Mouse (Mus musculus) neural tube, embryonic 13.5 days (tissue): ENCODE results near the gene Csf3. TPM values are rescaled to one million over a fixed set of nuclear protein-coding genes. Genes with fewer than 3 reads are reported as not detected.
A peak's percentile ranks its signal among the peaks of the same experiment; 100 is the strongest.
"Not testable (repeated sequence)": the region's sequence is repeated elsewhere in the genome, so short reads cannot be mapped to it uniquely, and the experiment has no call there.

Source experiments
- ATAC-seq: fragments of 200-750 bp; cut with Nextera tagmentation; 2 replicates; pipeline ENCODE4 v1.8.0; 2017; ENCODE audit warnings: low read depth, mild to moderate bottlenecking, moderate TSS enrichment, moderate library complexity
- H3K27ac ChIP-seq: fragments of 300-500 bp; sonication (generic); replicated peaks from 2 replicates; pipeline ENCODE4 v1.5.1; 2015; ENCODE audit warnings: moderate library complexity, mild to moderate bottlenecking, inconsistent platforms
- H3K27me3 ChIP-seq: fragments of 300-500 bp; sonication (generic); 2 replicates; pipeline ENCODE4 v1.6.1; 2015; ENCODE audit warnings: mild to moderate bottlenecking, inconsistent platforms
- H3K36me3 ChIP-seq: fragments of 300-500 bp; sonication (generic); 2 replicates; pipeline ENCODE4 v1.6.1; 2015; ENCODE audit warnings: mild to moderate bottlenecking, inconsistent platforms
- H3K4me1 ChIP-seq: fragments of 300-500 bp; sonication (generic); replicated peaks from 2 replicates; pipeline ENCODE4 v1.6.1; 2015; ENCODE audit warnings: inconsistent platforms
- H3K4me2 ChIP-seq: fragments of 300-500 bp; sonication (generic); 2 replicates; pipeline ENCODE4 v1.6.1; 2015; ENCODE audit warnings: inconsistent platforms, mild to moderate bottlenecking, moderate library complexity
- H3K4me3 ChIP-seq: fragments of 300-500 bp; sonication (generic); 2 replicates; pipeline ENCODE4 v1.5.1; 2015; ENCODE audit warnings: mild to moderate bottlenecking, inconsistent platforms
- H3K9ac ChIP-seq: fragments of 300-500 bp; sonication (generic); 2 replicates; pipeline ENCODE4 v1.6.1; 2015; ENCODE audit warnings: moderate library complexity, mild to moderate bottlenecking, inconsistent platforms
- H3K9me3 ChIP-seq: fragments of 300-500 bp; sonication (generic); 2 replicates; pipeline ENCODE4 v1.6.1; 2016; ENCODE audit warnings: inconsistent platforms
- WGBS: fragments of 180-500 bp; shearing (Covaris S2); methylation state at CpG from one replicate; pipeline ENCODE4 v1.1.7; 2015; 5-methylcytosine and 5-hydroxymethylcytosine counted together
- polyA plus RNA-seq: library from polyadenylated mRNA; unstranded; fragments of >200 nt; fragmentation: Nextera tagmentation; extraction: Ambion mirVana; gene quantifications from 2 replicates; pipeline ENCODE4 v1.2.1, GENCODE M21; 2015

Gene Csf3
- polyA plus RNA-seq, 1 experiment from 2014 or later: not detected

GRCm38 (mm10) chr11:98737220-98737619 is 36.2 kb downstream of the Csf3 start:
- not testable (repeated sequence) for H3K4me2 ChIP-seq, H3K27ac ChIP-seq, H3K4me3 ChIP-seq, H3K27me3 ChIP-seq, H3K9me3 ChIP-seq, ATAC-seq, H3K36me3 ChIP-seq, H3K9ac ChIP-seq
- peaks cover 34% of the 10 kb centered on the region for H3K4me1 ChIP-seq
- WGBS: 100% methylated on average over 2 of the region's 2 CpGs

GRCm38 (mm10) chr11:98738428-98738911 is 37.4 kb downstream of the Csf3 start:
- Histone ChIP-seq H3K4me2 (no peak overlapping the region), H3K36me3 (no peaks in the 10 kb centered on the region), H3K27ac (peak overlapping the region; percentile 68), H3K4me3 (no peak overlapping the region), H3K9ac (peak overlapping the region; percentile 22), H3K27me3 (no peaks in the 10 kb centered on the region), H3K4me1 (peaks cover 43% of the 10 kb centered on the region), H3K9me3 (0 out of 2 replicates have a peak, but pooled peaks cover 4% of the 10 kb centered on the region)
- ATAC-seq: no peak
- WGBS: 29% methylated on average over 4 of the region's 4 CpGs

- 0 out of 2 replicates have a peak, but pooled peaks cover 4% of the 10 kb centered on the region for H3K9me3 ChIP-seq
- no peak overlapping the region for H3K4me3 ChIP-seq
- H3K27me3 ChIP-seq: no peaks in the 10 kb centered on the region
- H3K9ac ChIP-seq: peak overlapping the region; percentile 22; the same call in 1 of the 2 replicates
- ATAC-seq: no peak
- no peaks in the 10 kb centered on the region for H3K36me3 ChIP-seq
- 61% methylated on average over 9 of the region's 9 CpGs for WGBS
- H3K4me1 ChIP-seq: peaks cover 48% of the 10 kb centered on the region
- peak overlapping the region; percentile 68; the same call in 1 of the 2 replicates for H3K27ac ChIP-seq
- H3K4me2 ChIP-seq: no peak overlapping the region
Measured at GRCm38 (mm10) chr11:98738925-98739324, 37.9 kb downstream of the Csf3 start.

- peak overlapping the region; percentile 96 for H3K4me2 ChIP-seq
- peak overlapping the region; percentile 99 for H3K27ac ChIP-seq
- 5% methylated on average over 8 of the region's 8 CpGs for WGBS
- H3K4me3 ChIP-seq: peak overlapping the region; percentile 94
- ATAC-seq: 0 out of 2 replicates have a peak, but pooled peaks have one; percentile 3
- H3K27me3 ChIP-seq: no peaks in the 10 kb centered on the region
- no peaks in the 10 kb centered on the region for H3K36me3 ChIP-seq
- H3K4me1 ChIP-seq: peaks cover 59% of the 10 kb centered on the region
- H3K9ac ChIP-seq: peak overlapping the region; percentile 99
- no peaks in the 10 kb centered on the region for H3K9me3 ChIP-seq
Measured at GRCm38 (mm10) chr11:98740026-98740392, 38.9 kb downstream of the Csf3 start.

- Histone ChIP-seq H3K27me3 (no peaks in the 10 kb centered on the region), H3K36me3 (no peaks in the 10 kb centered on the region), H3K27ac (peak within 1 kb of the TSS; percentile 99), H3K4me2 (peak within 1 kb of the TSS; percentile 96), H3K9ac (peak within 1 kb of the TSS; percentile 99), H3K9me3 (no peaks in the 10 kb centered on the region), H3K4me1 (peaks cover 64% of the 10 kb centered on the region), H3K4me3 (peak within 1 kb of the TSS; percentile 94)
- ATAC-seq: peak; percentile 46
- WGBS: under 1% methylated on average over 22 of the region's 22 CpGs
Measured at GRCm38 (mm10) chr11:98740393-98741050, 39.5 kb downstream of the Csf3 start, which contains the start of gene Thra. Gene Thra (plus strand): TSS chr11:98740638.

GRCm38 (mm10) chr11:98741051-98741620 is 40.1 kb downstream of the Csf3 start:
- Histone ChIP-seq H3K4me2 (peak overlapping the region; percentile 96), H3K9ac (peak overlapping the region; percentile 99), H3K36me3 (no peaks in the 10 kb centered on the region), H3K27me3 (no peaks in the 10 kb centered on the region), H3K27ac (peak overlapping the region; percentile 99), H3K9me3 (no peaks in the 10 kb centered on the region), H3K4me3 (peak overlapping the region; percentile 94), H3K4me1 (peaks cover 70% of the 10 kb centered on the region)
- ATAC-seq: 0 out of 2 replicates have a peak, but pooled peaks have one; percentile 1
- WGBS: under 1% methylated on average over 17 of the region's 17 CpGs

GRCm38 (mm10) chr11:98741622-98742396 is 40.7 kb downstream of the Csf3 start:
- Histone ChIP-seq H3K36me3 (no peaks in the 10 kb centered on the region), H3K9ac (peak overlapping the region; percentile 99), H3K4me1 (peaks cover 77% of the 10 kb centered on the region), H3K27ac (peak overlapping the region; percentile 99), H3K9me3 (no peaks in the 10 kb centered on the region), H3K27me3 (no peaks in the 10 kb centered on the region), H3K4me2 (peak overlapping the region; percentile 96), H3K4me3 (peak overlapping the region; percentile 94)
- peak; percentile 73 for ATAC-seq
- under 1% methylated on average over 60 of the region's 86 CpGs for WGBS

- no peaks in the 10 kb centered on the region for H3K9me3 ChIP-seq
- peak overlapping the region; percentile 99 for H3K9ac ChIP-seq
- peak overlapping the region; percentile 99 for H3K27ac ChIP-seq
- no peaks in the 10 kb centered on the region for H3K27me3 ChIP-seq
- no peaks in the 10 kb centered on the region for H3K36me3 ChIP-seq
- peaks cover 84% of the 10 kb centered on the region for H3K4me1 ChIP-seq
- under 1% methylated on average over 16 of the region's 21 CpGs for WGBS
- peak overlapping the region; percentile 96 for H3K4me2 ChIP-seq
- peak; percentile 13 for ATAC-seq
- H3K4me3 ChIP-seq: peak overlapping the region; percentile 94
Measured at GRCm38 (mm10) chr11:98742397-98743291, 41.6 kb downstream of the Csf3 start.

GRCm38 (mm10) chr11:98743655-98744345 is 42.7 kb downstream of the Csf3 start:
- no peak for ATAC-seq
- H3K27ac ChIP-seq: peak overlapping the region; percentile 99
- H3K36me3 ChIP-seq: no peaks in the 10 kb centered on the region
- 7% methylated on average over 9 of the region's 9 CpGs for WGBS
- H3K4me1 ChIP-seq: peaks cover 85% of the 10 kb centered on the region
- peak overlapping the region; percentile 96 for H3K4me2 ChIP-seq
- H3K4me3 ChIP-seq: peak overlapping the region; percentile 94
- H3K9ac ChIP-seq: peak overlapping the region; percentile 99
- no peaks in the 10 kb centered on the region for H3K9me3 ChIP-seq
- no peaks in the 10 kb centered on the region for H3K27me3 ChIP-seq

GRCm38 (mm10) chr11:98744456-98745019 is 43.5 kb downstream of the Csf3 start:
- WGBS: 33% methylated on average over 7 of the region's 7 CpGs
- no peak for ATAC-seq
- no peaks in the 10 kb centered on the region for H3K27me3 ChIP-seq
- peak overlapping the region; percentile 94 for H3K4me3 ChIP-seq
- peak overlapping the region; percentile 99 for H3K27ac ChIP-seq
- no peaks in the 10 kb centered on the region for H3K36me3 ChIP-seq
- peak overlapping the region; percentile 99 for H3K9ac ChIP-seq
- H3K9me3 ChIP-seq: no peaks in the 10 kb centered on the region
- H3K4me2 ChIP-seq: peak overlapping the region; percentile 96
- H3K4me1 ChIP-seq: peaks cover 87% of the 10 kb centered on the region
